ENCODE assay signal across 26 mouse cellular contexts in the genomic region with DNA sequence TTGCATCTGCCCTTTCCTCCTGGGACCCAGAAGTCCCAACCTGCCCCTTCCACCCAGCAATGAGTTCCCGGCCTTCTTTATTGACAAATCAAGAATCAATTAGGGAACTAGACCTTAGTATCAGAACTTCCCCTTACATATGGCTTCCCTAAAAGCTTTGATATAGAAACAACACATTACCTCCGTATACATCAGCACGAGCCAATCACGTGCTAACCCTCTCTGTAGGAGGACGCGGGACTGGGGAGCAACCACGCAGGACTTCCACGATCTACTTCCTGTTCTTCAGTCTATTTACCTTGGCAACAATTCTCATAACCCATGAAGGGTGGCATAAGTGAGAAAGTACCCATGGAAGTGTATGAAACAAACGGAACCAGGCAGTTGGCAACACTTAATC. TPM values are rescaled to one million over a fixed set of nuclear protein-coding genes. Genes with fewer than 3 reads are reported as not detected.
DNase-seq lines count a peak whose midpoint lies in the region; ATAC-seq and TF ChIP-seq lines count a peak whose summit lies in the region.
"Had no signal": no experiment of that assay in that cellular context is flagged by ENCODE, and none has a peak within 500 bp of the region (broad histone marks: within the 10 kb centered on the region; RNA-seq: fewer than 3 reads in every experiment).

No protein-coding gene starts in this region.

- no peaks in the 10 kb centered on the region for H3K4me1 ChIP-seq in liver, postnatal 0 days (ENCODE audit: insufficient read depth)
- H3K4me1 ChIP-seq in heart, adult 2 months (ENCODE audit: control insufficient read depth, insufficient read depth, low read length) = no peaks in the 10 kb centered on the region
- H3K4me1 ChIP-seq: embryonic facial prominence, embryonic 13.5 days; forebrain, embryonic 15.5 days; heart, embryonic 13.5 days; hindbrain, embryonic 12.5 days; limb, embryonic 12.5 days had no signal

- H3K4me2 ChIP-seq in liver, postnatal 0 days (ENCODE audit: low read depth, low read length) = no peak overlapping the region
- H3K4me2 ChIP-seq: embryonic facial prominence, embryonic 13.5 days; forebrain, embryonic 15.5 days; heart, embryonic 13.5 days; hindbrain, embryonic 12.5 days; limb, embryonic 12.5 days; liver, embryonic 12.5 days; lung, embryonic 14.5 days had no signal

- H3K9me3 ChIP-seq in liver, postnatal 0 days (ENCODE audit: low read length) = no peaks in the 10 kb centered on the region
- H3K9me3 ChIP-seq: embryonic facial prominence, embryonic 13.5 days; forebrain, embryonic 15.5 days; heart, embryonic 13.5 days; hindbrain, embryonic 12.5 days; limb, embryonic 12.5 days; liver, embryonic 12.5 days had no signal

- no peaks in the 10 kb centered on the region for H3K27me3 ChIP-seq in liver, postnatal 0 days (ENCODE audit: insufficient read depth, low read length)
- no peaks in the 10 kb centered on the region for H3K27me3 ChIP-seq in splenic B cell, adult 2 months (ENCODE audit: control insufficient read depth, insufficient read depth, low read length, poor library complexity, severe bottlenecking)
- H3K27me3 ChIP-seq in heart, adult 2 months (ENCODE audit: control insufficient read depth, insufficient read depth, low read length) = no peaks in the 10 kb centered on the region
- H3K27me3 ChIP-seq: embryonic facial prominence, embryonic 13.5 days; forebrain, embryonic 15.5 days; heart, embryonic 13.5 days; hindbrain, embryonic 12.5 days; limb, embryonic 12.5 days; liver, embryonic 12.5 days had no signal

- 0 out of 2 replicates have a peak, but pooled peaks have one; percentile 21 for ATAC-seq in liver, postnatal 0 days
- ATAC-seq: activated CD4-positive, CD25-positive, alpha-beta regulatory T cell, adult 4 months; forebrain, embryonic 15.5 days; liver, embryonic 12.5 days had no signal

- no peaks in the 10 kb centered on the region for H3K36me3 ChIP-seq in liver, postnatal 0 days (replicated peaks; ENCODE audit: insufficient read depth, low read length)
- H3K36me3 ChIP-seq in splenic B cell, adult 2 months (ENCODE audit: control insufficient read depth, insufficient read depth, low read length, poor library complexity, severe bottlenecking) = no peaks in the 10 kb centered on the region
- no peaks in the 10 kb centered on the region for H3K36me3 ChIP-seq in heart, adult 2 months (ENCODE audit: control insufficient read depth, insufficient read depth, low read length)
- H3K36me3 ChIP-seq: embryonic facial prominence, embryonic 13.5 days; forebrain, embryonic 15.5 days; heart, embryonic 13.5 days; hindbrain, embryonic 12.5 days; limb, embryonic 12.5 days; liver, embryonic 12.5 days had no signal

- H3K4me3 ChIP-seq in liver, postnatal 0 days (ENCODE audit: low read depth, low read length) = no peak overlapping the region
- no peak overlapping the region for H3K4me3 ChIP-seq in heart, adult 2 months
- H3K4me3 ChIP-seq: embryonic facial prominence, embryonic 13.5 days; erythroblast, embryonic 14.5 days; forebrain, embryonic 15.5 days; heart, embryonic 13.5 days; hindbrain, embryonic 12.5 days; limb, embryonic 12.5 days; liver, embryonic 12.5 days had no signal

- TF ChIP-seq EP300 in liver, postnatal 0 days (IDR thresholded peaks at IDR 0.05; ENCODE audit: low read depth) = no peak
- TF ChIP-seq EP300 in heart, adult 2 months (IDR thresholded peaks at IDR 0.05; ENCODE audit: insufficient read depth, low read depth, low read length) = no peak

- no peak for DNase-seq in liver, postnatal 0 days
- no peak for DNase-seq in liver
- peak; percentile 11 to 36 for DNase-seq in spleen, postnatal 4 days (ENCODE audit: low spot score in 2 of 2)
- no peak for DNase-seq in spleen, adult 12 weeks (ENCODE audit: low spot score)
- DNase-seq in lung, postnatal 4 days = peak; percentile 23 to 29
- peak; percentile 34 for DNase-seq in splenic B cell, adult 2 months (ENCODE audit: low read depth, low spot score)
- no peak for DNase-seq in ovary, postnatal 14 days (ENCODE audit: low spot score)
- no peak for DNase-seq in heart, adult 2 months
- DNase-seq: adrenal gland, adult 8-10 months; cerebellum, adult 2 months; cerebellum, postnatal 25 days; embryo, embryonic 11 days; kidney, adult 18-20 months; kidney, postnatal 4 days; layer of hippocampus, adult 9-11 months; lung, embryonic 14.5 days; thymus, adult 18-20 months; thymus, postnatal 36 days had no signal

- TF ChIP-seq POLR2A in heart, adult 2 months (IDR thresholded peaks at IDR 0.05; ENCODE audit: insufficient read depth, low read depth, low read length) = no peak

- H3K27ac ChIP-seq in liver, postnatal 0 days (ENCODE audit: low read depth) = no peak overlapping the region
- no peak overlapping the region for H3K27ac ChIP-seq in heart, adult 2 months
- H3K27ac ChIP-seq: embryonic facial prominence, embryonic 13.5 days; forebrain, embryonic 15.5 days; heart, embryonic 13.5 days; hindbrain, embryonic 12.5 days; limb, embryonic 12.5 days; liver, embryonic 12.5 days had no signal

- 62% methylated on average over 9 of the region's 9 CpGs for WGBS in liver, postnatal 0 days (ENCODE audit: insufficient replicate concordance)
- WGBS in heart, adult 2 months = 70% methylated on average over 9 of the region's 9 CpGs

- no peak overlapping the region for H3K9ac ChIP-seq in liver, postnatal 0 days (replicated peaks)
- no peak overlapping the region for H3K9ac ChIP-seq in heart, adult 2 months (ENCODE audit: low read depth, low read length)
- H3K9ac ChIP-seq: embryonic facial prominence, embryonic 13.5 days; forebrain, embryonic 15.5 days; heart, embryonic 13.5 days; hindbrain, embryonic 12.5 days; limb, embryonic 12.5 days; liver, embryonic 12.5 days; lung, embryonic 14.5 days had no signal

- TF ChIP-seq CTCF in liver, postnatal 0 days (IDR thresholded peaks at IDR 0.05; ENCODE audit: low read depth) = no peak
- no peak for TF ChIP-seq CTCF in heart, adult 2 months (IDR thresholded peaks at IDR 0.05)

- intact Hi-C loops in heart, adult 2 months (cut with DNase I) = no loop called here

- no peaks in the 10 kb centered on the region for H3K79me2 ChIP-seq in heart, adult 2 months (replicated peaks; ENCODE audit: control insufficient read depth, insufficient read depth, low read length)

RNA-seq across cellular contexts. Expression of gene H2afz, which starts 15.9 kb away (rescaled TPM):
- 651 and 676 TPM in 2 replicates for polyA plus RNA-seq in liver, postnatal 0 days (2015; fragmentation: Nextera tagmentation; extraction: Ambion mirVana)
- total RNA-seq in heart, adult 2 months (2021) = 10 to 100 TPM; 53.7 to 53.9 TPM
- 103 and 154 TPM in 2 replicates for polyA plus RNA-seq in heart, adult 2 months (2012; rRNA removed)

RNA-seq across cellular contexts. Expression of gene Dnajb14, which starts 19.1 kb away (rescaled TPM):
- polyA plus RNA-seq in liver, postnatal 0 days (2015; fragmentation: Nextera tagmentation; extraction: Ambion mirVana) = 6.4 and 6.9 TPM in 2 replicates
- total RNA-seq in heart, adult 2 months (2021) = 10 to 100 TPM; 10.1 to 11.5 TPM
- 3.2 and 7.8 TPM in 2 replicates for polyA plus RNA-seq in heart, adult 2 months (2012; rRNA removed)

Comparison
In these comparisons a context has a peak if more than half of its experiments do, and no peak if none do; other contexts are left out.
1. DNase-seq: peak in spleen, postnatal 4 days (2 of 2), lung, postnatal 4 days (2 of 2) and splenic B cell, adult 2 months (single experiment); none in liver, postnatal 0 days (single experiment), liver (single experiment), spleen, adult 12 weeks (single experiment), ovary, postnatal 14 days (single experiment) and heart, adult 2 months (0 of 2).